Mouse (Mus musculus): ENCODE measurements around the gene Cblc.

- TF ChIP-seq POLR2A (IDR thresholded peaks at IDR 0.05; ENCODE audit: borderline replicate concordance, low read depth, low read length) (no peak), CTCF (IDR thresholded peaks at IDR 0.05; ENCODE audit: low read depth, low read length) (no peak)
Observed at GRCm38 (mm10) chr7:19816224-19816771, 19.7 kb upstream of the Cblc start.

Data from bone marrow macrophage, adult 2 months (primary cell).